Mouse (Mus musculus) C2C12 (cell line): ENCODE results near the gene Ankrd12.

Source experiments
- CTCF ChIP-seq: IDR thresholded peaks from one replicate; pipeline ENCODE4 v1.5.1; 2011; ENCODE audit not compliant: control insufficient read depth, insufficient read depth, insufficient read length
- MAX ChIP-seq: IDR thresholded peaks from one replicate; pipeline ENCODE4 v1.6.1; 2011; ENCODE audit warnings: mild to moderate bottlenecking, control low read depth
- USF1 ChIP-seq: IDR thresholded peaks from one replicate; pipeline ENCODE4 v1.6.1; 2011; ENCODE audit warnings: low read depth, mild to moderate bottlenecking, control low read depth, moderate library complexity

DNA sequence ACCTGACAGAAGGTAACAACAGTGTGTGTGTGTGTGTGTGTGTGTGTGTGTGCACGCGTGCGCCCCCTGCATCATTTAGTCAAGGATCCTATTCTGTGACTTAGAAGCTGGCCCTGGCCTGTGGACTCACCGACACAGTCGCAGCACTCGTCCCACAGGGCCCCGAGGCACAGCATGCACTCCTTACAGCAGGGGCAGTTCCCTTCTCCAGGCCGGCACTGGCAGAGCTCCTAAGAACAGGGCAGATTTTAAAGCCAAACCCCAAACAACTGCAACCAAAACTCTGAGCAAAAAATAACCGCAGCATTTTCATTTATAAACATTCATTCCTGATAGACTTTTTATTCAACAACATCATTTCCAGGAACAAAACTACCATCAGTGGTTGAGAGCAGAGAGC, 139.2 kb downstream of the Ankrd12 start:
- TF ChIP-seq CTCF (no peak), USF1 (no peak), MAX (no peak)
